Mouse (Mus musculus) right cerebral cortex, postnatal 36 days (tissue): ENCODE measurements at regions not wholly inside any gene's neighbourhood (a gene's known extent, or its start where the extent isn't known, plus 50 kb on each side); places are given as distances from the start of the nearest gene placed in this dataset.

ENCODE experiments used
- DNase-seq, 2 experiments: peaks; one replicate each; pipeline ENCODE4 v3.0.0; 2022; ENCODE audit warnings: low spot score in 2 of 2, mixed read lengths in 1 of 2

- no peak for DNase-seq
Measured at GRCm38 (mm10) chr8:87116190-87116765, 231.2 kb upstream of the N4bp1 start.

DNA sequence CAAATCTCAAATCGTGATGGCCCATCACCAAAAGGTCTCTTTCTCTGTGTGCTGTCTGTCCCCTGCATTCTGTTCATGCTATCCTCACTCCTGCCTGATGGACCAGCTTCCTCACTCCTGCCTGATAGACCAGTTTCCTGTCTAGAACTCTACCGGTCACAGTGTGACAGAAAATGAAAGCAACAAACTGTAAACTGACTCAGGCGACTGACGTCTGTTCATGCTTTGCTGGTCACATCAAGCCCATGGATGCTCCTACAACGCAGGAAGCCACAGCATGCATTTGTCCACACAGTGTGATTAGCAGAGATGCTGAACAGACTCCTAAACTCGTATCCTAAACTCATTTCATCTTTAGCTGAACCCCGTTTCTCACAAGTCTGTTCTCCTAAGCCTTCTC is 227.3 kb upstream of the N4bp1 start:
- DNase-seq = no peak

- DNase-seq = peak; percentile 2 to 9
Measured at GRCm38 (mm10) chr8:87105106-87105505, 220.0 kb upstream of the N4bp1 start.

DNA sequence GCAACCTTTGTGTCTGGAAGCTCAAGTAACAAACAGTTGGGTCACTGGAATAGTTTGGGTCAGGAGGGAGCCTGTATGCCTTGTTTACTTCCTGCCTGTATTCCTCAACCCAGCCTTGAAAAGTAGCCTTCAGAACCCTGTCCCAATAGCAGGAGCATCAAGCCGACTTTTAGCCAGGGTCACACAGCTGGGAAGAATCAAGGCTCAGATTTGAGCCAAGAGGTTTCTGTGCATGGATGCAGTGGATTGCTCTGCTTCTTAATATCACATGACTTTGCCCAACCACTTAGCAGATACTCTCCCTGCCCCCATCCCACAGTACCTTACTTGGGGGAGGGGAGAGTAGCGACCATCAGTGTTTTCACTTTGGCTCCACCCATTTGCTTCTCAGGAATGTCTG is 210.2 kb upstream of the N4bp1 start:
- no peak for DNase-seq

GRCm38 (mm10) chr8:87094685-87095084 is 209.6 kb upstream of the N4bp1 start:
- DNase-seq = no peak

DNA sequence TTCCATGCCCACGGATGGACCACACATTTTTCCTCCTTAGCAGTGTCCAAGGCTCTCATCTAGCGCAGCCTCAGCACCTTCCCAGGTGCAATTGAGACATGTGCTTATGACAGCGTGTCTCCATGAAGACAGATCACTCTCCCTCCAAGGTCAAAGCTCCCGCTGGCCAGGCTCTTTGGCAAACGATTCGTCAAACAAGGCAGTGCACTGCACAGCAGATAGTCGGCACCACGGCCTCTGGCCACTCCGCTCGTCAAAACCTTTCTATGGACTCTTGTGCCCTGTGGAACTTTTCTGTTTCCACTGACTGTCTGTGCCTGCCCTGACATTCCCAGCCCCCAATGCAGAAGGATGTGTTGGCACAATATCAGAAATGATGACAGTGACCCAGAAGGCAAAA is 208.7 kb upstream of the N4bp1 start:
- DNase-seq = no peak

- no peak for DNase-seq
Measured at GRCm38 (mm10) chr8:87093081-87093480, 208.0 kb upstream of the N4bp1 start.

GRCm38 (mm10) chr8:87087451-87088095 is 202.5 kb upstream of the N4bp1 start:
- no peak for DNase-seq

GRCm38 (mm10) chr8:87078260-87078659 is 193.2 kb upstream of the N4bp1 start:
- DNase-seq = no peak

- DNase-seq = no peak
Measured at GRCm38 (mm10) chr8:87075921-87076320, 190.9 kb upstream of the N4bp1 start.

GRCm38 (mm10) chr8:87071224-87071623 is 186.2 kb upstream of the N4bp1 start:
- DNase-seq = no peak

GRCm38 (mm10) chr8:87067106-87067505 is 182.0 kb upstream of the N4bp1 start:
- DNase-seq = no peak

- DNase-seq = no peak
Measured at GRCm38 (mm10) chr8:87064768-87065167, 179.7 kb upstream of the N4bp1 start.

- DNase-seq = peak; percentile 3 to 9
Measured at GRCm38 (mm10) chr8:87064250-87064747, 179.2 kb upstream of the N4bp1 start.

DNA sequence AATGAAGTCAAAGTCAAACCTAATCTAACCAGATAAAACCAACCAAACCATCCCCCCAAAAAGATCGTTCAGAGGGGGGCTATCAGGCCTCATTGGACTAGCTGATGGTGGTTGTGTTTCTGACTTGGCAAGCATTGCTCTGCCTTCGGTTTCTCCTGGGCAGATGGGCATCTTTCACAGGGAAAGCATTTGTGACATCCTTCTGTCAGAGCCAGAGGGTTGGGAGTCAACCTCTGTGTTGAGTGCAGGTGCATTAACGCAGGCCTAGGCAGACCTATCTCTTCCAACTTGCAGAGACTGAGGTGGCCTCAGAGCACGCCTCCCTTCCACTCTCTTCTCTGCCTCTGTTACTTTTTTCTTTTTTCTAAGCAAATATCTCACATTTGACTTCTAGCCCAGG is 178.5 kb upstream of the N4bp1 start:
- no peak for DNase-seq

DNA sequence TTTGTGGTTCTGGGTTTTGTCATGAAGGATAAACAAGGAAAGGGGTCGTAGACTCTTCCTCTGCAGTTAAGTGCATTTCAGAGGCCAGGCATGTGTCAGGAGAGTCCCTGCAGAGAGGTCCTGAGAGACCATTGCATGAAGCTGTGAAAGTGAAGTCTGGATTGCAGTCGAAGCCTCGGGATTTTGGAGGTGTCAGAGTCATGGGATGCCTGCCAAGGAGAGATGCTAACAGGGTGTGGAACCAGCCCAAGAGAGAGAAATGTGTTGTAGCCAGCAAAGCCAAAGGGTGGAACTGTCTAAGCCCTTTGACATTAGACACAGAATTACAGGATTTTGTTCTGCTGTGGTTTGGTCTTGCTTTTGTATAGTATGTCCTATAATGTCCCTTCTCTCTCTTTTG is 164.7 kb upstream of the N4bp1 start:
- no peak for DNase-seq

DNA sequence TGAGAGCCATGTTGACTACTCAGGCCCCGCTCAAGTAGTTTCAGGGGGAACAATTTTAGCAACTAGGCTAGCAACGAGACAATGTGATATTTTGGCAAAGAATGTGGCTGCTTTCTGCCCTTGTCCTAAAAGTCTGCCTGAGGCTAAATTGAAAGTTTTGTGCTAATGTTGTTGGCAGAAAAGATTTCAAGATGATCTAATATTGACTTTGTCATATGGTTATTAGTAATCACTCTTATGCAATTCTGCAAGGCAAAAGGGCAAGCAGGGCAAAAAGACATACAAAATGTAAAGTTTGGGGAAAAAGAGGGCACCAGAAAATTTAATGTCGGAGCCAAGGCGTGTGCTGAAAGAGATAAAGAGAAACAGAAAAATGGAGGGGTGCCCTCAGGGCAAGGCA is 164.1 kb upstream of the N4bp1 start:
- DNase-seq = no peak

DNA sequence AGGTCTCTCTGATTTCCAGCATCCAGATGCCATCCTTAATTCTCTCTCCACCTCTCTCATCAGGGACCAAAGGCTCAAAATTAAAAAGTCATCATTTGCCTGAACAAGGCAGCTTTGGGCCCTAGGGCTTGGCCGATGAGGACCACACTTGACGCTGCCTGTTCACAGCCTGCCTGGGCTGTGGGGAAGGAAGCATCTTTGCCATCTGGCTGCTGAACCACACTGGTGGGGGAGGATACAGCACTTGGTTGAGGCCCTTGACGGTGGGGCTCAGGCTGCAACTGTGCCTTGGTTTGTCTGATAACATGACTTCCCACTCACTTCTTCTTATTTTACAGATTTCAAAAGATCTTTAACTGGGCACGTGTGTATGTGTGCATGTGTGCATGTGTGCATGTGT is 161.5 kb upstream of the N4bp1 start:
- no peak for DNase-seq

DNA sequence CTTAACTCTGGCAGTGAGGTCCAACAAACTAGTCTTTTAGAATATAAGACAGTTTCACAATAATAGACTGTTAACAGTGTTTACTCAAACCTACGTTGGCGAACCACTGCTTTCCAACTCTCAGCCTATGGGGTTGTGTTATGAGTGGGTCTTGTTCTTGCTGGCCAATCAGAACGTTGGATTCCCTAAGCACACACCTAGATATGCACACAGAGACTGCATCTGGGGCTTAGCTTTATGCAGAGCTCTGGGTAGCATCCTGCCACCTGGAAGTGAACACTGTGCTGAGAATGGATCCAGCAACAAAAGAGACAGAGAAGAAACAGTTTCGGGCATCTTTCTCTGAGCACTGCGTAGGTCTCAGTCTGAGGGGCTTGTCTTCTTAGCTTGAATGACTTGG is 158.0 kb upstream of the N4bp1 start:
- no peak for DNase-seq

DNA sequence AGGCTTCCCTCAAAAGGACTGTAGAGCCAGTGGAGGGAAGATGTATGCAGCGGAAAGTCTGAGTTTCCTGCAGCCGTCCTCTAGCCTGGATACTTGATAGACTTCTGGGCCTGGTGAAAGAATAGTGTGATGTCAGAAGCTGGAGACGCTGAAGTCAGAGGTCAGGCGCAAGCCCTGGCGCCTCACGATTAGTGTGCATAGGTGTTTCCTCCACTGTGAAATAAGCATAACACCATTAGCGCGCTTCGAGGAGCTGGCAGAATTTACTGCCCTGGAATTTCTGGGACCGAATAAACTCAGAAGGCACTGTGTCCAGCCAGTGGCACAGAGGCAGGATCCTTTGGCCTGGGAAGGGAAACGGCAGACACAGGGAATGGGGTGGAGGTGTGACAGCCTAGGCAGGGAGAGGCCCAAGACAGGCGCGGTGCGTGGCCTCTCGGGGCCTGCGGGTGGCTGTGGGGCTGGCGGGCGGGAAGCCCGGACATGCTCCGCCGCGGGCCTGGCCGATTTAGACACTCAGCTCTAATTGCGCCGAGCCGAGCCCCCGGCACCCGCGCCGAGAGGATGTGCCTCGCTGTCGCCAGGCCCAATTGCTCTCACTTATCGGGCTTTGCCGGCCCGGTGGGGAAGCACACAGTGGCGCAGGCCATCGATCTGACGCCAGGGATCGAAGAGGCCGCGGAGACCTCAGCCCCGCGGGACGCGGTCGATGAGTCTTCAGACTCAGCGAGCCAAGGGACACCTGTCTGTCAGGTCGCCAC is 152.7 kb upstream of the N4bp1 start:
- no peak for DNase-seq

DNA sequence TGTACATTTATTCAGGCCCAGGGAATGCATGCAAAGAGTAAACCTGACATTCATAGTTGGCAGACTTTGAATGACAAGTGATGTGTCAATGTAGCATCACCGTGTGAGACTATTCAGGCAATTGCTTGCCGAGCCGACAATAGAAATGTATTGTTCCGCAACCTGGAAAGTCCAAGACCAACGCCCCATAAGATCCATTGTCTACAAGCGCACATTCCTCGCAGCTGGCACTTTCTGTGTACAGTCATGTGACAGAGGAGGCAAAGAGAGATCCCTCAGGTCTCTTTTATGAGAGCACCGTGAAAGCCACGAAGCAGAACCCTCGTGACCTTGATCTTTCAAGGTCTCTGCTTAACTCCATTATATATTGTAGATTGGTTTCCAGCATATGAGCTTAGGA is 150.9 kb upstream of the N4bp1 start:
- no peak for DNase-seq

GRCm38 (mm10) chr8:87028171-87028570 is 143.1 kb upstream of the N4bp1 start:
- no peak for DNase-seq

GRCm38 (mm10) chr8:87025946-87026345 is 140.9 kb upstream of the N4bp1 start:
- DNase-seq = no peak
